Mouse (Mus musculus): ENCODE results near the gene 3100002H09Rik. TPM values are rescaled to one million over a fixed set of nuclear protein-coding genes. Genes with fewer than 3 reads are reported as not detected.

The 3100002H09Rik gene
- polyA plus RNA-seq, 1 experiment from 2014 or later, result 1.7 TPM

DNA sequence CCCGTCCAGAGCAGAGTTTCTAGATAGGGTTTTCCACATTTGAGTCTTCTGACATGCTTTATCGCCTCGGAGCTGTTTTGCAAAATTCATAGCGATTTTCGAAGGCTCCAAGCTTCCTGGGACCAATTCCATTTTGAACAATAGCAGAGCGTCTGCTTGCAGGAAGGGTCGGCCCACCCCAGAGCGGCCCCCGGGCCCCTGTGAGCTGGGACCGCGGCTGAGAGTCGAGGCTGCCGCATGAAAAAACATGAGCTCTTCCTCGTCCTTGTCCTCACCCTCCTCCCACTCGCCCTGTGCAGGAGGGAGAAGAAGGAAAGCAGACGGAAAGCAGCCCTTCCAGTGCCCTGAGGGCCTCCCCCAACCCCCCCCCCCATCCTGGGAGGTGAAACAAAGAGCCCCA is 8.0 kb upstream of the 3100002H09Rik start:
- no peaks in the 10 kb centered on the region for H3K9me3 ChIP-seq (ENCODE audit: control insufficient read depth, low read length)
- ATAC-seq, result no peak
- H3K27ac ChIP-seq (ENCODE audit: low read length), result no peak overlapping the region
- no peak overlapping the region for H3K4me3 ChIP-seq (replicated peaks; ENCODE audit: low read length)
- WGBS, result 10% methylated on average over 16 of the region's 16 CpGs
- no peak overlapping the region for H3K4me2 ChIP-seq (ENCODE audit: low read length)
- H3K4me1 ChIP-seq (replicated peaks; ENCODE audit: control insufficient read depth, insufficient read depth, low read length), result peaks cover 39% of the 10 kb centered on the region
- H3K27me3 ChIP-seq (replicated peaks; ENCODE audit: control insufficient read depth, insufficient read depth, low read length), result no peaks in the 10 kb centered on the region
- H3K36me3 ChIP-seq (ENCODE audit: control insufficient read depth, insufficient read depth), result no peaks in the 10 kb centered on the region
- no peak overlapping the region for H3K9ac ChIP-seq (replicated peaks; ENCODE audit: low read depth, low read length)

DNA sequence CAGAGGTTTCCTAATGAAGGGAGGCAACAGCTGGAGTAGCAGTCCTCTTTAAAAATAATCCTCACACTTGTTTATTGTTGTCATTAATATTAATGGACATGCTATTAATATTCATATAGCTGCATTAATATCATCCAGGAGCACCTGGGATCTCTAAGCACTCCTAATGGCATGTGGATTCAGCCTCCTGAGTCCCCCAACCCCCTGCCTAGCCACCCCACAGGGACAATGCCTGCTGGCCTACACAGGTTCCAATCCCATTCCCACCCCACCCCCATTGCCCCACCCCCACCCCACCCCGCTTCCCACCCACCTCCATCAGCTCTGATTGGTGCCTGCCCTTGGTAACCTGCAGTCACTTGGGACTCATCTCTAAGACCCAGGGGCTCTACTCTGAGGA is 6.0 kb upstream of the 3100002H09Rik start:
- Histone ChIP-seq H3K9ac (replicated peaks; ENCODE audit: low read depth, low read length) (no peak overlapping the region), H3K27me3 (replicated peaks; ENCODE audit: control insufficient read depth, insufficient read depth, low read length) (no peaks in the 10 kb centered on the region), H3K4me2 (ENCODE audit: low read length) (no peak overlapping the region), H3K27ac (ENCODE audit: low read length) (no peak overlapping the region), H3K36me3 (ENCODE audit: control insufficient read depth, insufficient read depth) (no peaks in the 10 kb centered on the region), H3K4me3 (replicated peaks; ENCODE audit: low read length) (no peak overlapping the region), H3K4me1 (replicated peaks; ENCODE audit: control insufficient read depth, insufficient read depth, low read length) (peaks cover 26% of the 10 kb centered on the region), H3K9me3 (ENCODE audit: control insufficient read depth, low read length) (no peaks in the 10 kb centered on the region)
- 57% methylated on average over 1 of the region's 1 CpGs for WGBS
- no peak for ATAC-seq

DNA sequence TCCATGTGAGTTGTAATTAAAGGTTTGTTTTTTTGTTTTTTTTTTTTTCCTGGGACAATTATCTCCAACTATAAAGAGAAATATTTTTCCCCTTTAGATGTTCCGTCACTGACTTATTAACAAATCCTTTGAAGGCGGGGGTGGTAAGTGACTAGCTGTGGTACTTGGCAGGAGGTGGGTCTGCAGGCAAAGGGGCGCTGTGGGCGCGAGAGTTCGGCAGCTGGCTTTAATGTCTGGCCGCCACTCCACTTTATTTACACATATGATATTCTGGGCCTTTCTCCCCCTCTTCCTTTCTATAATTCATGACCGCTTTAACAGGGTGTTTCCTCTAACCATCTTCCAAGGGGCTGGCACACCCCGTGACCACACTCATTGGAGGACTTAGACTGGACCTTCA is 5.4 kb upstream of the 3100002H09Rik start:
- peaks cover 20% of the 10 kb centered on the region for H3K4me1 ChIP-seq (replicated peaks; ENCODE audit: control insufficient read depth, insufficient read depth, low read length)
- no peaks in the 10 kb centered on the region for H3K36me3 ChIP-seq (ENCODE audit: control insufficient read depth, insufficient read depth)
- H3K27me3 ChIP-seq (replicated peaks; ENCODE audit: control insufficient read depth, insufficient read depth, low read length), result no peaks in the 10 kb centered on the region
- no peak overlapping the region for H3K4me2 ChIP-seq (ENCODE audit: low read length)
- H3K27ac ChIP-seq (ENCODE audit: low read length), result peak overlapping the region; percentile 32
- H3K9ac ChIP-seq (replicated peaks; ENCODE audit: low read depth, low read length), result no peak overlapping the region
- 45% methylated on average over 9 of the region's 9 CpGs for WGBS
- H3K9me3 ChIP-seq (ENCODE audit: control insufficient read depth, low read length), result no peaks in the 10 kb centered on the region
- ATAC-seq, result no peak
- H3K4me3 ChIP-seq (replicated peaks; ENCODE audit: low read length), result no peak overlapping the region

DNA sequence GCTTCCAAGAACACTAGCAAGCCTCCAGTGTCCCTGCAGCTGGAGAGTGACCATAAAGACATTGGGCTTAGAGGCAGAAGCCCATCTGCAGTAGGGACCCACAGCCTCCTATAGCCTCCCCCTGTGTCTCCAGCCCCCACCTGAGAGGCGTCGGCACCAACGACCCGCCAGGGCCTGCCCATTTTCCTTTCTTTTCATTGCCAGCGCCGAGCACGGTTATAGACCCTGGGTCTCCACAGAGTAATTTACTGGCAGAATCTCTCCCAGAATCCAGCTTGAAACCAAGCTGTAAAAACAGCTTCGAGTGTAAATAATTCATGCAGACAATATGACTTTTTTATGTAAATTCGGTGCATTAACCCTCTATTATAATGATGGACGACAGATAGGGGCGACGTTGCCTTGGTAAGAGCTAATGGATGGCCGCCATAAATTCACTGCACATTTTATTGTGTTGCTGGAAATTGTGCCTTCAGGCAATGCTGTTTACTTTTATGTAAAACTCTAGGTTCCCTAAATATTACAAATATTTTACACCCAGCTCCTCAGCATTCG is 4.9 kb upstream of the 3100002H09Rik start:
- ATAC-seq, result peak; percentile 20; the same call in 1 of the 2 replicates
- WGBS, result 31% methylated on average over 14 of the region's 14 CpGs
- no peaks in the 10 kb centered on the region for H3K36me3 ChIP-seq (ENCODE audit: control insufficient read depth, insufficient read depth)

DNA sequence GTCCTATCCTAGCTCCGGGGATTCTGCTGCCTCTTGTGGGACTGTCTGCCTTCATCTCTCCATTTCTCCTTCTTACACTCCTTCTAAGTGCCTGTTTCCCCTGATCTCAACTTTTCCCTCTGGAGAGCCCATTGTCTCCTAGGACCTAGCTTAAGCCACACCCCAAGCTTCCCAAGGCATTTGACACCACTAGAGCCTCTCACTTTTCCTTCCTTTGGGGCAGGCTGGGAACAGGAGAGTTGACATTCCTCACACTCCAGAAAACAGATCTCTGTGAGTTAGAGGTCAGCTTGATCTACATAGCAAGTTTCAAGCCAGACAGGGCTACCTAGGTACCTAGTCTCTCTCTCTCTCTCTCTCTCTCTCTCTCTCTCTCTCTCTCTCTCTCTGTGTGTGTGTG is 3.6 kb upstream of the 3100002H09Rik start:
- Histone ChIP-seq H3K27me3 (replicated peaks; ENCODE audit: control insufficient read depth, insufficient read depth, low read length) (no peaks in the 10 kb centered on the region), H3K4me1 (replicated peaks; ENCODE audit: control insufficient read depth, insufficient read depth, low read length) (peaks cover 24% of the 10 kb centered on the region), H3K27ac (ENCODE audit: low read length) (no peak overlapping the region), H3K4me2 (ENCODE audit: low read length) (no peak overlapping the region), H3K9me3 (ENCODE audit: control insufficient read depth, low read length) (no peaks in the 10 kb centered on the region), H3K36me3 (ENCODE audit: control insufficient read depth, insufficient read depth) (no peaks in the 10 kb centered on the region), H3K9ac (replicated peaks; ENCODE audit: low read depth, low read length) (no peak overlapping the region), H3K4me3 (replicated peaks; ENCODE audit: low read length) (no peak overlapping the region)
- ATAC-seq, result no peak
- 0% methylated on average over 1 of the region's 1 CpGs for WGBS

More for the DNA sequence above, 4.9 kb upstream of the 3100002H09Rik start:
- H3K27me3 ChIP-seq (replicated peaks; ENCODE audit: control insufficient read depth, insufficient read depth, low read length), result no peaks in the 10 kb centered on the region
- no peaks in the 10 kb centered on the region for H3K9me3 ChIP-seq (ENCODE audit: control insufficient read depth, low read length)
- H3K27ac ChIP-seq (ENCODE audit: low read length), result peak overlapping the region; percentile 39
- peaks cover 20% of the 10 kb centered on the region for H3K4me1 ChIP-seq (replicated peaks; ENCODE audit: control insufficient read depth, insufficient read depth, low read length)
- H3K4me2 ChIP-seq (ENCODE audit: low read length), result no peak overlapping the region
- H3K9ac ChIP-seq (replicated peaks; ENCODE audit: low read depth, low read length), result no peak overlapping the region
- no peak overlapping the region for H3K4me3 ChIP-seq (replicated peaks; ENCODE audit: low read length)

DNA sequence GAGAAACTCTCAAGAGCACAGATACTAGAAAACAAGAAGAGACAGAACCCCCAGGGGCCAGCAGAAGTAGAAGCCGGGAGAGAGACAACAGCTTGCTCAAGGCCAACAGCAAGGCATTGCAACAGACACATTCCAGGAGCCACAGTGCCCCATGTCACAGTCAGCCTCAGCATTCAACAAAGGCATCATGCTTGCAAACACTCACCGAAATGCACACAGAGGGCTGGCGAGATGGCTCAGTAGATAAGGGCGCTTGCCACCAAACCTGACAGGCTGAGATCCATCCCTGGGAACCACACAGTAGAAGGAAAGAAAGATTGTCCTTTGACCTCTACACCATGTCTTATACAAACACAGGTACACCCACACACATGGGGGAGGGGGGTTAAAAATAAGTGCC is 1.2 kb upstream of the 3100002H09Rik start:
- no peak overlapping the region for H3K4me2 ChIP-seq (ENCODE audit: low read length)
- no peak overlapping the region for H3K27ac ChIP-seq (ENCODE audit: low read length)
- no peak overlapping the region for H3K4me3 ChIP-seq (replicated peaks; ENCODE audit: low read length)
- H3K9me3 ChIP-seq (ENCODE audit: control insufficient read depth, low read length), result no peaks in the 10 kb centered on the region
- peaks cover 25% of the 10 kb centered on the region for H3K4me1 ChIP-seq (replicated peaks; ENCODE audit: control insufficient read depth, insufficient read depth, low read length)
- no peaks in the 10 kb centered on the region for H3K27me3 ChIP-seq (replicated peaks; ENCODE audit: control insufficient read depth, insufficient read depth, low read length)
- WGBS, result 71% methylated on average over 4 of the region's 4 CpGs
- no peak overlapping the region for H3K9ac ChIP-seq (replicated peaks; ENCODE audit: low read depth, low read length)
- no peak for ATAC-seq
- H3K36me3 ChIP-seq (ENCODE audit: control insufficient read depth, insufficient read depth), result no peaks in the 10 kb centered on the region

DNA sequence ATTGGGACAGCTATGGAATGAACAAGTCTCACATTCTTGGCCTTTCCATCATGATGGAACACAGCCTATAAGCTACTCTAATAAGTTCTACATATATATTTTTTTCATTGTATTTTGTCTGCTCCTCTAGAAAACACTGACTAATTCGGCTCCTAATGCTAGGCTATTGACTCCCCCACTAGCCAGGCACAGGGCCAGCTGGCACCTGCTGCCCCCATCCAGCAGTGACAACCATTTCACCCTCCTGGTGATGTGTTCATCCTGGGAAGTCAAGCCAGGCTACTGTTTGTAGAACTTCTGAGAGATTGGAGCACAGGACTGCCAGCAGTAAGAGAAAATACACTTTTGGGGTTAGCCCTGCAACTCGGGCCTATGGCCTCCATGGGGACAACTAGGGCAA is 537 bp downstream of the 3100002H09Rik start:
- no peak for ATAC-seq
- Histone ChIP-seq H3K4me3 (replicated peaks; ENCODE audit: low read length) (no peak overlapping the region), H3K36me3 (ENCODE audit: control insufficient read depth, insufficient read depth) (no peaks in the 10 kb centered on the region), H3K27ac (ENCODE audit: low read length) (no peak overlapping the region), H3K27me3 (replicated peaks; ENCODE audit: control insufficient read depth, insufficient read depth, low read length) (no peaks in the 10 kb centered on the region), H3K9ac (replicated peaks; ENCODE audit: low read depth, low read length) (no peak overlapping the region), H3K4me2 (ENCODE audit: low read length) (no peak overlapping the region), H3K9me3 (ENCODE audit: control insufficient read depth, low read length) (no peaks in the 10 kb centered on the region), H3K4me1 (replicated peaks; ENCODE audit: control insufficient read depth, insufficient read depth, low read length) (peaks cover 18% of the 10 kb centered on the region)
- 44% methylated on average over 2 of the region's 2 CpGs for WGBS

DNA sequence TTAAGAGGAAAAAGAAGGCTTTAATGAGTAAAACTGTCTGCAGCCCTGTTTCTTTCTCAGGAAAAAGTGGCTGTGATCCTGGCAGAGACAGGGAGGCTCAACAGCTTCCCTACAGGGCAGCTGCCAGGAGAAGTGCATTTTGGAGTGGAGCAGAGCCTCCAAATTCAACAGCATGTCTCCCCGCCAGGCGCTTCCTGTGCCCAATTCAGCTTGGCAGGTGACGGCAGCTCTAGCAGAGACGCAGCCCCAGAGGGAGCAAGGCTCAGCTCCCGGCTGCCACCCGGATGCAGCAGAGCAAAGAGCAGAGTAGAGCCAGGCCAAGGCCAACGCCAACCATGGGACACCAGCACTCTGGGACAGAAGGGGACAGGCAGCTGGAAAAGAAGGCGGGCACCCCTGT is 3.4 kb downstream of the 3100002H09Rik start:
- peak overlapping the region; percentile 54 for H3K27ac ChIP-seq (ENCODE audit: low read length)
- no peak overlapping the region for H3K4me2 ChIP-seq (ENCODE audit: low read length)
- peaks cover 17% of the 10 kb centered on the region for H3K4me1 ChIP-seq (replicated peaks; ENCODE audit: control insufficient read depth, insufficient read depth, low read length)
- no peak overlapping the region for H3K4me3 ChIP-seq (replicated peaks; ENCODE audit: low read length)
- H3K9me3 ChIP-seq (ENCODE audit: control insufficient read depth, low read length), result no peaks in the 10 kb centered on the region
- H3K27me3 ChIP-seq (replicated peaks; ENCODE audit: control insufficient read depth, insufficient read depth, low read length), result no peaks in the 10 kb centered on the region
- no peak overlapping the region for H3K9ac ChIP-seq (replicated peaks; ENCODE audit: low read depth, low read length)
- no peaks in the 10 kb centered on the region for H3K36me3 ChIP-seq (ENCODE audit: control insufficient read depth, insufficient read depth)
- 49% methylated on average over 8 of the region's 8 CpGs for WGBS
- peak; percentile 81 for ATAC-seq

DNA sequence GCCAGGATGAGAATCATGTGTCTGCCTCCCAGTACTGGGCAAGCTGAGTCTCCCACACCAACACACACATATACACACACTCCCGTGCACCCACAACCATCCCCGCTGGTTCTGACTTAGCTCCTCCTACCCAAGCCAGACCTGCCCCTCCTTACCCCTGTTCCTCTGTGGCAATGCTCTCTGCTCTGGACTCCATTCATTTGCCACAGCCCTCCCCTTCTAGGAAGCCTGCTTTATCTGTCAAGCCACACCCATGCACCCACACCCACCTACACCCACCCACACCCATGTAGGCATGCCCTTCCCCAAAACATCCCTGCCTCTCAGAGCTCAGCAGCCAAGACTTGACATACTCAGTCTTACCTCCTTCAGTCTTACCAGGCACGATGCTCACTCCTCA is 4.4 kb downstream of the 3100002H09Rik start:
- H3K4me1 ChIP-seq (replicated peaks; ENCODE audit: control insufficient read depth, insufficient read depth, low read length), result peaks cover 17% of the 10 kb centered on the region
- no peak overlapping the region for H3K4me3 ChIP-seq (replicated peaks; ENCODE audit: low read length)
- no peaks in the 10 kb centered on the region for H3K36me3 ChIP-seq (ENCODE audit: control insufficient read depth, insufficient read depth)
- WGBS, result 90% methylated on average over 3 of the region's 3 CpGs
- no peak overlapping the region for H3K9ac ChIP-seq (replicated peaks; ENCODE audit: low read depth, low read length)
- H3K27me3 ChIP-seq (replicated peaks; ENCODE audit: control insufficient read depth, insufficient read depth, low read length), result no peaks in the 10 kb centered on the region
- H3K9me3 ChIP-seq (ENCODE audit: control insufficient read depth, low read length), result no peaks in the 10 kb centered on the region
- H3K4me2 ChIP-seq (ENCODE audit: low read length), result no peak overlapping the region
- ATAC-seq, result no peak
- no peak overlapping the region; the same call in 1 of the 2 replicates for H3K27ac ChIP-seq (ENCODE audit: low read length)

DNA sequence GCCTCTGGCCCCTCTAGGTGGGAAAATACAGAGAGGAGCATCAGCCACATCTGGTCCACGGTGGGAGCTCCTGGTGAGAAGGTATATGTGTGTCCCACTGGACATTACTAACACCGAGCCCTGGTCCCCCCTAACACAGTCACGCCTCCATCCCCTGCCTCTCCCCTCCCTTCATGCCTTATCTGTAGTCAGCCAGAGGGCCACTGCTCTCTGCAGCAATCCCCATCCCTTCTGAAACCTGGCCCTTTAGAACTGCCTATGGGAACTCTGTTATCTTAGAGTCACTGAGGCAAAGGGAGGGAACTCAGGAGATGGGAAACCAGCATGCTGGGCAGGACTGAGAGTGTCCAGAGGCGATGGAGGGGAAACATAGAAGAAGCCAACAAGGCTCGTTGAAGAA is 5.3 kb downstream of the 3100002H09Rik start:
- Histone ChIP-seq H3K4me1 (replicated peaks; ENCODE audit: control insufficient read depth, insufficient read depth, low read length) (peaks cover 16% of the 10 kb centered on the region), H3K36me3 (ENCODE audit: control insufficient read depth, insufficient read depth) (no peaks in the 10 kb centered on the region), H3K9ac (replicated peaks; ENCODE audit: low read depth, low read length) (no peak overlapping the region), H3K27me3 (replicated peaks; ENCODE audit: control insufficient read depth, insufficient read depth, low read length) (no peaks in the 10 kb centered on the region), H3K27ac (ENCODE audit: low read length) (no peak overlapping the region), H3K9me3 (ENCODE audit: control insufficient read depth, low read length) (no peaks in the 10 kb centered on the region), H3K4me3 (replicated peaks; ENCODE audit: low read length) (no peak overlapping the region), H3K4me2 (ENCODE audit: low read length) (no peak overlapping the region)
- WGBS, result 78% methylated on average over 5 of the region's 5 CpGs
- ATAC-seq, result no peak
